Mouse (Mus musculus) heart, adult 11 months (tissue): ENCODE data around the gene Psmd8.

ENCODE experiments used
- DNase-seq: peaks from one replicate; pipeline ENCODE4 v3.0.0; 2022

Psmd8 gene

GRCm38 (mm10) chr7:29134230-29134629, 46.3 kb downstream of the Psmd8 start:
- no peak for DNase-seq

- no peak for DNase-seq
Observed at GRCm38 (mm10) chr7:29128725-29129124, 51.8 kb downstream of the Psmd8 start.

GRCm38 (mm10) chr7:29126173-29126915, 54.2 kb downstream of the Psmd8 start:
- DNase-seq: peak; percentile 94

- peak; percentile 92 for DNase-seq
Observed at GRCm38 (mm10) chr7:29124970-29125369, 55.5 kb downstream of the Psmd8 start, which contains the start of gene Ryr1. Ryr1 (minus strand) TSS chr7:29125179.
